Mouse (Mus musculus) megakaryocyte, embryonic 14.5 days (primary cell): Measurements from ENCODE around the gene Pitpnm3.

Experiments
- FLI1 ChIP-seq: IDR thresholded peaks from 2 replicates; pipeline ENCODE4 v1.6.1; 2012; ENCODE audit warnings: low read length, inconsistent platforms, mixed read lengths
- GATA1 ChIP-seq: IDR thresholded peaks from 3 replicates; pipeline ENCODE4 v1.6.1; 2012; ENCODE audit warnings: mixed read lengths, low read length, inconsistent platforms, borderline replicate concordance

DNA sequence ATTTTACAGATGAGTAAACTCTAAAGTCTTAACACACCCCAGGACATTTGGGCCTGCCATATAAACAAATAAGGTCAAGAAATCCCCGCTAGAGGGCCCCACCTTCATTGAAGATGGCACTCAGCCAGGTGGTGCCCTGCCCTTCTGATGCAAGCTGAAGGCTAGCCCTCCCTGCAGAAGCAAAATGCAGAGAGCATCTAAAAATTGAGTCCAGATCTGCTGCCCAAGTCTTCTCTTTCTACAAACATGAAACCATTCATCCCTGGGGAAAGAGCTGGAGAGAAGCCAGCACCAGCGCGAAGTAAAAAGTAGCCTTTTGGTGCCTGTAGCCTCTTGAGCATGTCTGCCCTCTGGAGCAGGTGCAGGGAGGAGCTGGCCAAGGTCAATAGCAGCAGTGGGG, 57.5 kb downstream of the Pitpnm3 start:
- TF ChIP-seq GATA1 (no peak), FLI1 (no peak)
